Mouse (Mus musculus) ES-E14 (cell line): Measurements from ENCODE around the gene Cog4. TPM values are rescaled to one million over a fixed set of nuclear protein-coding genes. Genes with fewer than 3 reads are reported as not detected.

Experiments
- DNase-seq: peaks from one replicate; pipeline ENCODE4 v3.0.0-alpha.2; 2013; ENCODE audit warnings: low read depth, low spot score
- H3K27ac ChIP-seq: 2 replicates; pipeline ENCODE4 v1.5.1; 2012; ENCODE audit warnings: low read depth, mild to moderate bottlenecking, low read length, moderate library complexity, mixed read lengths; ENCODE audit not compliant: poor library complexity, insufficient read depth, severe bottlenecking
- H3K36me3 ChIP-seq: 2 replicates; pipeline ENCODE4 v1.6.1; 2012; ENCODE audit warnings: mild to moderate bottlenecking, low read length, moderate library complexity, mixed read lengths; ENCODE audit not compliant: control insufficient read depth, poor library complexity, insufficient read depth, severe bottlenecking
- H3K4me1 ChIP-seq, 2 experiments: fragments of 150-350 bp in 1 of 2; sonication (generic) in 1 of 2; 2 replicates each; pipeline ENCODE4 v1.6.1; 2012; ENCODE audit warnings: low read length in 2 of 2, mild to moderate bottlenecking in 1 of 2, mixed read lengths in 1 of 2; ENCODE audit not compliant: control insufficient read depth in 2 of 2, insufficient read depth in 2 of 2, poor library complexity in 1 of 2
- H3K4me3 ChIP-seq, 2 experiments: fragments of 150-350 bp in 1 of 2; sonication (generic) in 1 of 2; 2 replicates each; pipeline ENCODE4 v1.5.1; 2012; ENCODE audit warnings: low read length in 2 of 2, low read depth in 1 of 2, mild to moderate bottlenecking in 1 of 2, mixed read lengths in 1 of 2; ENCODE audit not compliant: insufficient read depth in 1 of 2, poor library complexity in 1 of 2, severe bottlenecking in 1 of 2
- H3K9ac ChIP-seq: 2 replicates; pipeline ENCODE4 v1.6.1; 2012; ENCODE audit warnings: low read depth, mild to moderate bottlenecking, low read length, mixed read lengths; ENCODE audit not compliant: poor library complexity, insufficient read depth, severe bottlenecking
- H3K9me3 ChIP-seq: fragments of 150-350 bp; sonication (generic); 2 replicates; pipeline ENCODE4 v1.6.1; 2012; ENCODE audit warnings: low read depth, mild to moderate bottlenecking, low read length; ENCODE audit not compliant: control insufficient read depth, insufficient read depth
- CHD2 ChIP-seq: IDR thresholded peaks from 2 replicates; pipeline ENCODE4 v1.6.1; 2014; ENCODE audit warnings: mild to moderate bottlenecking, low read depth, low read length, inconsistent platforms
- HCFC1 ChIP-seq: IDR thresholded peaks from 2 replicates; pipeline ENCODE4 v1.6.1; 2012; ENCODE audit warnings: low read length, inconsistent platforms, borderline replicate concordance; ENCODE audit not compliant: insufficient read depth
- MAFK ChIP-seq: IDR thresholded peaks from 2 replicates; pipeline ENCODE4 v1.6.1; 2014; ENCODE audit warnings: mild to moderate bottlenecking, low read depth, low read length, inconsistent platforms; ENCODE audit not compliant: insufficient read depth
- ZC3H11A ChIP-seq: IDR thresholded peaks from 2 replicates; pipeline ENCODE4 v1.6.1; 2012; ENCODE audit warnings: low read depth, mild to moderate bottlenecking, inconsistent platforms, low read length, borderline replicate concordance
- ZNF384 ChIP-seq: IDR thresholded peaks from 2 replicates; pipeline ENCODE4 v1.6.1; 2012; ENCODE audit warnings: low read depth, low read length, inconsistent platforms
- in situ Hi-C, 2 experiments: fragments of 600-800 bp; cut with MboI; formaldehyde crosslinking; loops; one replicate each; pipeline ENCODE4 v1.15.1; 2025; ENCODE audit warnings: low sequenced_read_pairs in 2 of 2, inconsistent platforms in 1 of 2; ENCODE audit not compliant: unreplicated experiment in 2 of 2
- total RNA-seq: library from RNA; depleted of rRNA; stranded (reverse); fragments of 300-350 nt; gene quantifications from 2 replicates; pipeline ENCODE4 v1.2.3, GENCODE M21; 2012

Gene Cog4
- total RNA-seq, 1 experiment = 64.7 TPM

GRCm38 (mm10) chr8:110894851-110895250 lies 48.5 kb downstream of the Cog4 start:
- H3K9ac ChIP-seq = peak overlapping the region; percentile 41; the same call in 1 of the 2 replicates
- peaks cover 0 to 16% of the 10 kb centered on the region in 2 experiments; a peak in 1 of 4 replicates for H3K4me1 ChIP-seq
- no peaks in the 10 kb centered on the region for H3K9me3 ChIP-seq
- no peak for DNase-seq
- peak overlapping the region; percentile 3 to 6; a peak in 2 of 4 replicates for H3K4me3 ChIP-seq
- H3K36me3 ChIP-seq = no peaks in the 10 kb centered on the region
- no peak overlapping the region for H3K27ac ChIP-seq
- in situ Hi-C loops = no loop called here
- TF ChIP-seq ZNF384 (no peak), ZC3H11A (no peak), HCFC1 (no peak), CHD2 (no peak), MAFK (no peak)

DNA sequence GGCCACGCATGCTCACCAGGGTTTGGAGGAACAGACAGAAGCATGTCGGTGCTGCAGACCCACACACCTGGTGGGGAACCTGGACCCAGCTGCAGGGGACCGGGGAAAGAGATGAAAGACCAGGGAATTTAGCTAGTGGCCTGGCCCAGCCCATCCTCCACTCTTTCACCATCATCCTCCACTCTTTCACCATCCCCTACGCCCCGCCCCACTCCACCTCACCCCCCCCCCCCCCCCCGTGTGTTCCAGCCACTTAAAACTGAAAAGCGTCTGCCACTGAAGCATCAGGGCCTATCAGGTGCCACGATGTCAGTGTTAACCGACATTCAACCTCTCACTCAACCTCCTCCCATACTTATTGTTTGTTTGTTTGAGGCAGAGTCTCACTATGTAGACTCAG lies 48.9 kb downstream of the Cog4 start:
- no peak for TF ChIP-seq CHD2
- TF ChIP-seq ZNF384 = no peak
- no peak for TF ChIP-seq HCFC1
- TF ChIP-seq MAFK = no peak
- no peak for TF ChIP-seq ZC3H11A
- in situ Hi-C loops = no loop called here
- Histone ChIP-seq H3K4me1 (peaks cover 0 to 14% of the 10 kb centered on the region in 2 experiments; a peak in 1 of 4 replicates), H3K9me3 (no peaks in the 10 kb centered on the region), H3K27ac (no peak overlapping the region), H3K36me3 (no peaks in the 10 kb centered on the region), H3K4me3 (peak overlapping the region; percentile 3 to 6; a peak in 1 of 4 replicates), H3K9ac (no peak overlapping the region; the same call in 1 of the 2 replicates)
- no peak for DNase-seq

DNA sequence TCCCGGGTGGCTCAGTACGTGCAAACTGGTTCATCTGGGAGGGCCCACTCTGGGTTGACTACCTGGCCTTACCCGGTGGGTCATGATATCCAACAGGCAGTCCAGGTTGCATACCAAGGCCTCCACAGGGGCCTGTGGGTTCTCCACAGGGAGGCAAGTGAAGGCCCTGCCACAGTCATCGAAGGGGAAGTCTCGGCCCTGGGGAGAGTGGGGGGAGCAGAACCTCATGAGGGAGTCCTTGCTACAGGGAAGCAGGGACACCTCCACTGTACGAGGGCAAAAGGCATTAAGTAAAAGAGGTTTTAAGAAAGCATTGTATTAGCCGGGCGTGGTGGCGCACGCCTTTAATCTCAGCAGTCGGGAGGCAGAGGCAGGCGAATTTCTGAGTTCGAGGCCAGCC lies 49.4 kb downstream of the Cog4 start:
- in situ Hi-C loops = no loop called here
- Histone ChIP-seq H3K9me3 (no peaks in the 10 kb centered on the region), H3K36me3 (no peaks in the 10 kb centered on the region), H3K4me3 (no peak overlapping the region), H3K27ac (no peak overlapping the region), H3K9ac (peak overlapping the region; percentile 35; the same call in 1 of the 2 replicates), H3K4me1 (peaks cover 0 to 12% of the 10 kb centered on the region in 2 experiments; a peak in 1 of 4 replicates)
- TF ChIP-seq CHD2 = no peak
- no peak for TF ChIP-seq ZC3H11A
- TF ChIP-seq MAFK = no peak
- no peak for TF ChIP-seq ZNF384
- TF ChIP-seq HCFC1 = no peak
- no peak for DNase-seq

- TF ChIP-seq ZNF384 (peak; percentile 88), HCFC1 (no peak)
- no peak for DNase-seq
- H3K36me3 ChIP-seq = no peaks in the 10 kb centered on the region
- in situ Hi-C loops = no loop called here
- H3K27ac ChIP-seq = no peak overlapping the region
- H3K4me3 ChIP-seq = no peak overlapping the region
- H3K4me1 ChIP-seq = peaks cover 0 to 12% of the 10 kb centered on the region in 2 experiments; a peak in 1 of 4 replicates
- H3K9ac ChIP-seq = no peak overlapping the region
- no peaks in the 10 kb centered on the region for H3K9me3 ChIP-seq
These were observed 51.1 kb downstream of the Cog4 start for GRCm38 (mm10) chr8:110897495-110897894.

DNA sequence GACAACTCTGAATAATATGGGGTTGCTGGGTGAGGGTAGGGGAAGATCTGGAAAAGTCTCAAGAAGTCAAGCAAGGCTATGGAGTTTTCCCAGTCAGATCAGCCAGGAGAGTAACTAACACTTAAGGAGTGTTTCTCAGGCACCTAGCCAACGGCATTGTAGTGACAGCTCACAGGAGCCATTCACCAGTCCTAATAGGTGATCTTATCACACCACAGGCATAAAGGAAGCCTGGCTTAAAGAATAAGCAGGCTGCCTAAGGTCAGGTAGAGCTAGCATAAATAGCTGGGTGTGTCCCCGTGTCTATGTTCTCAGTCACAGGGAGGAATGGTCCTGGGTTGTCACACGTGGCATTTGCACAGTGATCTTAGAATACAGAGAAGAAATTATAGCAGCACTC lies 54.7 kb downstream of the Cog4 start:
- Histone ChIP-seq H3K4me3 (no peak overlapping the region), H3K36me3 (no peaks in the 10 kb centered on the region), H3K27ac (no peak overlapping the region), H3K9ac (no peak overlapping the region), H3K4me1 (no peaks in the 10 kb centered on the region), H3K9me3 (no peaks in the 10 kb centered on the region)
- no peak for TF ChIP-seq CHD2
- no peak for TF ChIP-seq ZC3H11A
- TF ChIP-seq HCFC1 = no peak
- no peak for TF ChIP-seq ZNF384
- no peak for TF ChIP-seq MAFK
- in situ Hi-C loops = no loop called here
- no peak for DNase-seq
